Mouse (Mus musculus): ENCODE measurements at regions not wholly inside any gene's neighbourhood (a gene's known extent, or its start where the extent isn't known, plus 50 kb on each side); places are given as distances from the start of the nearest gene placed in this dataset.

DNA sequence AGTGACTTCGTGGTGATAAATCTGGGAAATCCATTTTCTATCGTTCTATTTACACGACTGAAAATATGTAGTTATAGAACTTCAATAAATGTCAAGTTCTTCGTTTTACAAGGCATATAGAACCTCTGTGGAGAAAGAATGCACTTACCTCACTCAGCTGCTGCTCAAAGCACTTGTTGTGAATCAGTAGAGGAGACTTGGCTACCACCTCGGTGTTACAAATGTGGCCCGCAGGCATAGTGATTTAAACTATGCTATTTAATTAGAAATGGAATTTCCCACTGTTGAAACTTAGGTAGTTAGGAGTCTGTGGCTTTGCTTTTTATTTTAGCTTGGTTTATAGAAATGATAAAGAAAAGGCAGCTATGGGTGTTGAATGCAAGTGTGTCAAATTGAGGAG, 71.8 kb upstream of the Mmadhc start:
- TF ChIP-seq CTCF (IDR thresholded peaks at IDR 0.05) (no peak), EP300 (IDR thresholded peaks at IDR 0.05) (no peak)

Measured in lung, postnatal 0 days (tissue).